Mouse (Mus musculus) heart, adult 18-20 months (tissue): ENCODE measurements around the gene Defb9. TPM values are rescaled to one million over a fixed set of nuclear protein-coding genes. Genes with fewer than 3 reads are reported as not detected.
"Not testable (repeated sequence)": the region's sequence is repeated elsewhere in the genome, so short reads cannot be mapped to it uniquely, and the experiment has no call there.

Source experiments
- DNase-seq, 2 experiments: peaks; one replicate each; pipeline ENCODE4 v3.0.0; 2021 to 2022; ENCODE audit warnings: mixed read lengths in 1 of 2
- long read RNA-seq, 2 experiments: library from polyadenylated mRNA; stranded (forward); transcript quantifications; one replicate each; pipeline ENCODE4 v2.0.0; 2021
- total RNA-seq, 2 experiments: library from RNA; stranded (reverse); gene quantifications; 2 replicates each; pipeline ENCODE4 v1.2.3; 2021

Gene Defb9
- not detected for total RNA-seq
- long read RNA-seq, experiment 1 = 0 reads
- long read RNA-seq, experiment 2 = 0 reads

GRCm38 (mm10) chr8:21885321-21885720, at the start of gene Defb9:
Defb9 (minus strand) TSS chr8:21885421.
- DNase-seq = not testable (repeated sequence)

- no peak for DNase-seq
These were observed 47.4 kb upstream of the Defb9 start, which contains the start of gene Defb15 for GRCm38 (mm10) chr8:21932610-21933009. Defb15 (minus strand) TSS chr8:21932710.

GRCm38 (mm10) chr8:21930754-21931153, 45.5 kb upstream of the Defb9 start:
- DNase-seq = not testable (repeated sequence)

DNA sequence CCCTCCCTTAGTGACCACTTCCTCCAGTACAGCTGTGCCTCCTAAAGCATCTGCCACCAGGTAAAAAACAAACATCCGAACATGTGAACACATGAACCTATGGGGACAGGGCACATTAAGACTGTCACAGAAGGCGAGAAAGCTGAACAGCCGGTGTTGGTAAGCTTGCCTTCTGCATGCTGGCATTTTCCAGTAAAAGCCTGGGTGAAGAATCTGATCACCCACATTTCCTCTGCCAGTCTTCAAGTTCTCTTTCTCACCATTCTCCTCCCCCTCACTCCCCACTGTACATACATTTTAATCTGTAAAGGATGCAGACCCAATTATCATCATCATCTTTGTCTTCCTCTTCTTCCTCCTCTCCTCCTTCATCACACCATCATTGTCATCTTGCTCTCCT, 30.4 kb upstream of the Defb9 start:
- no peak for DNase-seq

- no peak for DNase-seq
These were observed 27.3 kb upstream of the Defb9 start for GRCm38 (mm10) chr8:21912554-21912953.

DNA sequence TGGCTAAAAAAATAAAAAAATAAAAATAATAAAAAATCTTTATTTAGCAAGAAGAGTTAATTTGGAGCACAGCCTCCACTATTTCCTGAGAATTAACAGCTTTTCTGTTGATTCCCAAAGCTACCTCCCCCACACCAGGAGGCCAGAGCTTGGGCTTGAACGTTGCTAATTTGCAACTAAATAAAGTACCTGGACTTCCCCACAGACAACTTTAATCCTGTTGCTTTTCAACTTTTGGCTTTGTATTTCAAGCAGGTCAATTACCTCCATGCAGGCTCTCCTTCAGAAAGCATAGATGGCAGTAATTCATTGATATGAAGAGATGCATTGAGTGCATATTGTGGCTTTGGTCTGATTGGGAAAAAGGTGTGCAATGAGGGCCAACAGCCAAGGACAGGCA, 26.7 kb upstream of the Defb9 start:
- no peak for DNase-seq

DNA sequence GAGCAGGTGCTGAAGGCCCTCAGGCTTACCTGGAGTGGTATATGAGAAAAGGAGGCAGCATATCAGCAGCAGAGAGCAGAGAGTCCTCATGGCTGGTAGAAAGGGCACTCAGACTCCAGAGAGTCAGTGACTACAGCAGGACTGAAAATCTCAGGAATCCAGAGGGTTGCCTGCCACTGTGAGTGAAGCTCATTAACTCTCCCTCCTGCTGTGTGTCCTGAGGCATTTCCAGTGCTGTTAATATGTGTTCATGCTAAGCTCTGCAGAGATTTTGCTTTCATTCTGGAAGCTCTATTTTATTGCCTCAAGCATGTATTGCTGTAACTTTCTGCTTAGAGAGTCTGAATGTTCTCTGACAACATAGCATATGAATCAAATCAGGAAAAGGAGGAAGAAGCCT, 21.1 kb upstream of the Defb9 start, which contains the start of gene Defb11:
Gene Defb11 (minus strand): TSS at position 123 of the 400 bp plus-strand sequence.
- DNase-seq = not testable (repeated sequence)

DNA sequence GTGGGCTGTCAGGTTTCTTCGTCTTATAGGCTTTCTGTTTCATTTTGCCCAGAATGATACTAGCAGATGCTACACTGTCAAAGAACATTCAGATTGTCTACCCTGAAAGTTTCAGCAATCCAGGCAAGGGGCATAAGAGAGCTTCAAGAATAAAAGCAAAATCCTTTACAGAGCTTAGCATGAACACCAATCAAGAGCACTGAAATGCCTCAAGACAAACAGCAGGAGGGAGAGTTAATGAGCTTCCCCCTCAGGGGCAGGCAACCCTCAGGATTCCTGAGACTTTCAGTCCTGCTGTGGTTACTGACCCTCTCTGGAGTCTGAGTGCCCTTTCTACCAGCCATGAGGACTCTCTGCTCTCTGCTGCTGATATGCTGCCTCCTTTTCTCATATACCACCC, 26.6 kb downstream of the Defb9 start, which contains the start of gene Defb10:
Gene Defb10 (plus strand): TSS at position 316 of the 400 bp plus-strand sequence.
- DNase-seq = not testable (repeated sequence)

Other genes with a start within 250 kb of the Defb9 start
- gene Defa17, start 229.6 kb downstream of the Defb9 start, total RNA-seq = not detected
- gene Defa34, start 219.6 kb downstream of the Defb9 start, total RNA-seq = not detected
- not detected for gene AY761184, start 181.8 kb downstream of the Defb9 start, total RNA-seq
- not detected for gene Defa24, start 150.9 kb downstream of the Defb9 start, total RNA-seq
- gene Defb50, start 61.9 kb downstream of the Defb9 start, total RNA-seq = not detected
- gene Defb2, start 45.5 kb downstream of the Defb9 start, total RNA-seq = not detected
- gene Defb10, start 26.5 kb downstream of the Defb9 start, total RNA-seq = not detected
- gene Defb11, start 21.0 kb upstream of the Defb9 start, total RNA-seq = not detected
- not detected for gene Defb15, start 47.3 kb upstream of the Defb9 start, total RNA-seq
- not detected for gene Defb35, start 52.9 kb upstream of the Defb9 start, total RNA-seq
- not detected for gene Defb13, start 61.3 kb upstream of the Defb9 start, total RNA-seq
- gene Fam90a1a, start 73.3 kb upstream of the Defb9 start, total RNA-seq = not detected
- not detected for gene Ccdc70, start 84.4 kb upstream of the Defb9 start, total RNA-seq
- under 1 TPM; 0.15 to 0.33 TPM for gene Atp7b, start 174.9 kb upstream of the Defb9 start, total RNA-seq
- gene Alg11, start 175.3 kb upstream of the Defb9 start, total RNA-seq = 1 to 10 TPM; 8.3 to 9.6 TPM
- under 1 TPM in 1 of 2 experiments, not detected in 1; 0.33 TPM for gene Nek5, start 239.6 kb upstream of the Defb9 start, total RNA-seq